Mouse (Mus musculus) liver, embryonic 13.5 days (tissue): ENCODE results near the gene Nol6. TPM values are rescaled to one million over a fixed set of nuclear protein-coding genes. Genes with fewer than 3 reads are reported as not detected.

Source experiments
- ATAC-seq: fragments of 200-750 bp; cut with Nextera tagmentation; 2 replicates; pipeline ENCODE4 v1.8.0; 2017; ENCODE audit warnings: low read depth, mild to moderate bottlenecking, moderate number of reproducible peaks, moderate library complexity
- DNase-seq: peaks from one replicate; pipeline ENCODE4 v3.0.0; 2022
- H3K27ac ChIP-seq: fragments of 300-500 bp; sonication (generic); 2 replicates; pipeline ENCODE4 v1.5.1; 2015; ENCODE audit warnings: moderate library complexity, mild to moderate bottlenecking, inconsistent platforms
- H3K27me3 ChIP-seq: fragments of 300-500 bp; sonication (generic); 2 replicates; pipeline ENCODE4 v1.6.1; 2015; ENCODE audit warnings: mild to moderate bottlenecking, inconsistent platforms
- H3K36me3 ChIP-seq: fragments of 300-500 bp; sonication (generic); 2 replicates; pipeline ENCODE4 v1.6.1; 2015; ENCODE audit warnings: mild to moderate bottlenecking, inconsistent platforms
- H3K4me1 ChIP-seq: fragments of 300-500 bp; sonication (generic); replicated peaks from 2 replicates; pipeline ENCODE4 v1.6.1; 2015; ENCODE audit warnings: inconsistent platforms
- H3K4me2 ChIP-seq: fragments of 300-500 bp; sonication (generic); 2 replicates; pipeline ENCODE4 v1.6.1; 2015; ENCODE audit warnings: inconsistent platforms, mild to moderate bottlenecking, moderate library complexity
- H3K4me3 ChIP-seq: fragments of 300-500 bp; sonication (generic); replicated peaks from 2 replicates; pipeline ENCODE4 v1.5.1; 2015; ENCODE audit warnings: mild to moderate bottlenecking, inconsistent platforms
- H3K9ac ChIP-seq: fragments of 300-500 bp; sonication (generic); 2 replicates; pipeline ENCODE4 v1.6.1; 2015; ENCODE audit warnings: mild to moderate bottlenecking, inconsistent platforms
- H3K9me3 ChIP-seq: fragments of 300-500 bp; sonication (generic); replicated peaks from 2 replicates; pipeline ENCODE4 v1.6.1; 2016; ENCODE audit warnings: inconsistent platforms
- WGBS: fragments of 180-500 bp; shearing (Covaris S2); methylation state at CpG from one replicate; pipeline ENCODE4 v1.1.7; 2015; ENCODE audit not compliant: insufficient replicate concordance; 5-methylcytosine and 5-hydroxymethylcytosine counted together
- polyA plus RNA-seq: library from polyadenylated mRNA; unstranded; fragments of >200 nt; fragmentation: Nextera tagmentation; extraction: Ambion mirVana; gene quantifications from 2 replicates; pipeline ENCODE4 v1.2.1, GENCODE M21; 2015

Gene Nol6
- polyA plus RNA-seq, 1 experiment from 2014 or later, result 11.6 TPM

- peak; percentile 73 for ATAC-seq
- no peaks in the 10 kb centered on the region for H3K36me3 ChIP-seq
- WGBS, result 45% methylated on average over 5 of the region's 5 CpGs
- H3K4me3 ChIP-seq, result no peak overlapping the region
- peaks cover 4% of the 10 kb centered on the region; the same call in 1 of the 2 replicates for H3K27me3 ChIP-seq
- peaks cover 65% of the 10 kb centered on the region for H3K4me1 ChIP-seq
- H3K9ac ChIP-seq, result no peak overlapping the region
- peak overlapping the region; percentile 75 for H3K27ac ChIP-seq
- peak; percentile 34 for DNase-seq
- H3K9me3 ChIP-seq, result no peaks in the 10 kb centered on the region
- H3K4me2 ChIP-seq, result no peak overlapping the region
These were observed 42.5 kb downstream of the Nol6 start for GRCm38 (mm10) chr4:41081733-41082132.

GRCm38 (mm10) chr4:41078726-41079125 lies 45.5 kb downstream of the Nol6 start:
- peaks cover 8% of the 10 kb centered on the region; the same call in 1 of the 2 replicates for H3K27me3 ChIP-seq
- DNase-seq, result no peak
- ATAC-seq, result no peak
- peaks cover 37% of the 10 kb centered on the region for H3K4me1 ChIP-seq
- H3K4me2 ChIP-seq, result no peak overlapping the region
- no peak overlapping the region for H3K27ac ChIP-seq
- 41% methylated on average over 6 of the region's 6 CpGs for WGBS
- no peak overlapping the region for H3K4me3 ChIP-seq
- H3K9me3 ChIP-seq, result no peaks in the 10 kb centered on the region
- H3K36me3 ChIP-seq, result no peaks in the 10 kb centered on the region
- no peak overlapping the region for H3K9ac ChIP-seq

- no peaks in the 10 kb centered on the region for H3K36me3 ChIP-seq
- H3K9me3 ChIP-seq, result no peaks in the 10 kb centered on the region
- H3K27ac ChIP-seq, result no peak overlapping the region
- peaks cover 14% of the 10 kb centered on the region for H3K4me1 ChIP-seq
- H3K27me3 ChIP-seq, result peaks cover 8% of the 10 kb centered on the region; the same call in 1 of the 2 replicates
- ATAC-seq, result no peak
- no peak overlapping the region for H3K9ac ChIP-seq
- H3K4me2 ChIP-seq, result no peak overlapping the region
- 69% methylated on average over 6 of the region's 6 CpGs for WGBS
- no peak for DNase-seq
- H3K4me3 ChIP-seq, result no peak overlapping the region
These were observed 49.8 kb downstream of the Nol6 start for GRCm38 (mm10) chr4:41074461-41074860.

- Histone ChIP-seq H3K27ac (peak overlapping the region; percentile 13; the same call in 1 of the 2 replicates), H3K36me3 (no peaks in the 10 kb centered on the region), H3K4me1 (0 out of 2 replicates have a peak, but pooled peaks cover 5% of the 10 kb centered on the region), H3K9me3 (no peaks in the 10 kb centered on the region), H3K4me2 (no peak overlapping the region), H3K27me3 (peaks cover 8% of the 10 kb centered on the region; the same call in 1 of the 2 replicates), H3K4me3 (no peak overlapping the region), H3K9ac (no peak overlapping the region)
- ATAC-seq (no peak), DNase-seq (no peak)
- 33% methylated on average over 12 of the region's 12 CpGs for WGBS
These were observed 51.0 kb downstream of the Nol6 start for GRCm38 (mm10) chr4:41073008-41073817.

GRCm38 (mm10) chr4:41071500-41072429 lies 52.5 kb downstream of the Nol6 start:
- no peak overlapping the region for H3K9ac ChIP-seq
- no peaks in the 10 kb centered on the region for H3K9me3 ChIP-seq
- no peak for ATAC-seq
- 71% methylated on average over 14 of the region's 14 CpGs for WGBS
- H3K4me2 ChIP-seq, result no peak overlapping the region
- DNase-seq, result no peak
- H3K27me3 ChIP-seq, result 0 out of 2 replicates have a peak, but pooled peaks cover 3% of the 10 kb centered on the region
- no peaks in the 10 kb centered on the region for H3K36me3 ChIP-seq
- H3K4me1 ChIP-seq, result 0 out of 2 replicates have a peak, but pooled peaks cover 5% of the 10 kb centered on the region
- H3K27ac ChIP-seq, result no peak overlapping the region
- H3K4me3 ChIP-seq, result no peak overlapping the region

- Histone ChIP-seq H3K27me3 (peaks cover 11% of the 10 kb centered on the region; the same call in 1 of the 2 replicates), H3K4me3 (no peak overlapping the region), H3K4me1 (peaks cover 11% of the 10 kb centered on the region), H3K27ac (no peak overlapping the region), H3K4me2 (no peak overlapping the region), H3K9ac (no peak overlapping the region), H3K36me3 (no peaks in the 10 kb centered on the region), H3K9me3 (no peaks in the 10 kb centered on the region)
- ATAC-seq (no peak), DNase-seq (no peak)
- 80% methylated on average over 4 of the region's 4 CpGs for WGBS
These were observed 59.1 kb downstream of the Nol6 start for GRCm38 (mm10) chr4:41065196-41065595.

Other genes starting within 250 kb of the Nol6 start
- 0.39 and 0.44 TPM in 2 replicates for gene Spink4, start 204.4 kb downstream of the Nol6 start, polyA plus RNA-seq
- 145 and 166 TPM in 2 replicates for gene Bag1, start 176.2 kb downstream of the Nol6 start, polyA plus RNA-seq
- 48.7 and 57.4 TPM in 2 replicates for gene Chmp5, start 176.0 kb downstream of the Nol6 start, polyA plus RNA-seq
- 32.8 and 40.5 TPM in 2 replicates for gene Nfx1, start 153.5 kb downstream of the Nol6 start, polyA plus RNA-seq
- gene Aqp7, start 76.3 kb downstream of the Nol6 start, polyA plus RNA-seq, result 1.2 and 1.4 TPM in 2 replicates
- gene Aqp3, start 26.3 kb downstream of the Nol6 start, polyA plus RNA-seq, result 13.8 and 14.7 TPM in 2 replicates
- 38.9 and 39.9 TPM in 2 replicates for gene Ube2r2, start 11.3 kb upstream of the Nol6 start, polyA plus RNA-seq
- 25.2 and 35.7 TPM in 2 replicates for gene Ubap2, start 150.7 kb upstream of the Nol6 start, polyA plus RNA-seq
- 66.0 and 74.8 TPM in 2 replicates for gene Dcaf12, start 190.4 kb upstream of the Nol6 start, polyA plus RNA-seq
- 28.5 and 33.8 TPM in 2 replicates for gene Ubap1, start 224.5 kb upstream of the Nol6 start, polyA plus RNA-seq